Mouse (Mus musculus): Measurements from ENCODE around the gene Olfr631. TPM values are rescaled to one million over a fixed set of nuclear protein-coding genes. Genes with fewer than 3 reads are reported as not detected.

The Olfr631 gene
- total RNA-seq (2014; rRNA removed) (not detected in 2 replicates), polyA plus RNA-seq (2015; fragmentation: Nextera tagmentation; extraction: Ambion mirVana) (not detected in 2 replicates)

- no peak for ATAC-seq
Observed at GRCm38 (mm10) chr7:103928525-103928924, at the start of gene Olfr631. Gene Olfr631 (plus strand): TSS chr7:103928825.

GRCm38 (mm10) chr7:103886152-103886551 is 42.5 kb upstream of the Olfr631 start, which contains the start of gene Olfr66:
Gene Olfr66 (minus strand): TSS chr7:103886252.
- no peak for ATAC-seq

More at GRCm38 (mm10) chr7:103928525-103928924, at the start of gene Olfr631:
- H3K9me3 ChIP-seq (ENCODE audit: low read length), result no peaks in the 10 kb centered on the region
- H3K36me3 ChIP-seq (ENCODE audit: insufficient read depth), result no peaks in the 10 kb centered on the region
- H3K4me2 ChIP-seq (ENCODE audit: low read depth), result no peak within 1 kb of the TSS
- no peaks in the 10 kb centered on the region for H3K4me1 ChIP-seq (ENCODE audit: insufficient read depth)
- TF ChIP-seq CTCF (IDR thresholded peaks at IDR 0.05; ENCODE audit: low read depth), result no peak
- DNase-seq, result no peak
- H3K27me3 ChIP-seq (ENCODE audit: insufficient read depth, low read length), result no peaks in the 10 kb centered on the region
- H3K4me3 ChIP-seq (ENCODE audit: low read depth, low read length), result no peak within 1 kb of the TSS
- no peak within 1 kb of the TSS for H3K27ac ChIP-seq (ENCODE audit: low read depth, low read length)
- H3K9ac ChIP-seq, result no peak within 1 kb of the TSS

GRCm38 (mm10) chr7:103894385-103894784 is 34.2 kb upstream of the Olfr631 start, which contains the start of gene Olfr64:
Gene Olfr64 (minus strand): TSS chr7:103894485.
- no peaks in the 10 kb centered on the region for H3K27me3 ChIP-seq (ENCODE audit: insufficient read depth, low read length)
- H3K9ac ChIP-seq, result no peak within 1 kb of the TSS
- DNase-seq (no peak), ATAC-seq (no peak)
- no peak within 1 kb of the TSS for H3K27ac ChIP-seq (ENCODE audit: low read depth, low read length)
- no peak within 1 kb of the TSS for H3K4me3 ChIP-seq (ENCODE audit: low read depth, low read length)
- WGBS, result 80% methylated on average over 1 of the region's 1 CpGs
- no peaks in the 10 kb centered on the region for H3K4me1 ChIP-seq (ENCODE audit: insufficient read depth)
- no peak for TF ChIP-seq CTCF (IDR thresholded peaks at IDR 0.05; ENCODE audit: low read depth)
- no peaks in the 10 kb centered on the region for H3K9me3 ChIP-seq (ENCODE audit: low read length)
- H3K4me2 ChIP-seq (ENCODE audit: low read depth), result no peak within 1 kb of the TSS
- no peaks in the 10 kb centered on the region for H3K36me3 ChIP-seq (ENCODE audit: insufficient read depth)

More at GRCm38 (mm10) chr7:103886152-103886551, 42.5 kb upstream of the Olfr631 start, which contains the start of gene Olfr66:
- H3K36me3 ChIP-seq (ENCODE audit: insufficient read depth), result no peaks in the 10 kb centered on the region
- H3K9me3 ChIP-seq (ENCODE audit: low read length), result no peaks in the 10 kb centered on the region
- H3K9ac ChIP-seq, result no peak within 1 kb of the TSS
- no peaks in the 10 kb centered on the region for H3K27me3 ChIP-seq (ENCODE audit: insufficient read depth, low read length)
- no peak for DNase-seq
- TF ChIP-seq CTCF (IDR thresholded peaks at IDR 0.05; ENCODE audit: low read depth), result no peak
- H3K4me2 ChIP-seq (ENCODE audit: low read depth), result no peak within 1 kb of the TSS
- no peak within 1 kb of the TSS for H3K4me3 ChIP-seq (ENCODE audit: low read depth, low read length)
- no peaks in the 10 kb centered on the region for H3K4me1 ChIP-seq (ENCODE audit: insufficient read depth)
- no peak within 1 kb of the TSS for H3K27ac ChIP-seq (ENCODE audit: low read depth, low read length)

- no peak for ATAC-seq
- no peak within 1 kb of the TSS for H3K4me2 ChIP-seq (ENCODE audit: low read depth)
- no peak within 1 kb of the TSS for H3K4me3 ChIP-seq (ENCODE audit: low read depth, low read length)
- 76% methylated on average over 2 of the region's 2 CpGs for WGBS
- no peaks in the 10 kb centered on the region for H3K36me3 ChIP-seq (ENCODE audit: insufficient read depth)
- no peaks in the 10 kb centered on the region for H3K9me3 ChIP-seq (ENCODE audit: low read length)
- H3K27me3 ChIP-seq (ENCODE audit: insufficient read depth, low read length), result no peaks in the 10 kb centered on the region
- H3K27ac ChIP-seq (ENCODE audit: low read depth, low read length), result no peak within 1 kb of the TSS
- DNase-seq, result no peak
- TF ChIP-seq CTCF (IDR thresholded peaks at IDR 0.05; ENCODE audit: low read depth), result no peak
- H3K4me1 ChIP-seq (ENCODE audit: insufficient read depth), result no peaks in the 10 kb centered on the region
- no peak within 1 kb of the TSS for H3K9ac ChIP-seq
Observed at GRCm38 (mm10) chr7:103903187-103903586, 25.4 kb upstream of the Olfr631 start, which contains the start of gene Olfr65. Gene Olfr65 (plus strand): TSS chr7:103903487.

GRCm38 (mm10) chr7:103910047-103910446 is 18.6 kb upstream of the Olfr631 start:
- TF ChIP-seq CTCF (IDR thresholded peaks at IDR 0.05; ENCODE audit: low read depth), result no peak
- H3K27me3 ChIP-seq (ENCODE audit: insufficient read depth, low read length), result no peaks in the 10 kb centered on the region
- 55% methylated on average over 3 of the region's 3 CpGs for WGBS
- no peak overlapping the region for H3K4me3 ChIP-seq (ENCODE audit: low read depth, low read length)
- no peaks in the 10 kb centered on the region for H3K36me3 ChIP-seq (ENCODE audit: insufficient read depth)
- no peak overlapping the region for H3K9ac ChIP-seq
- ATAC-seq, result no peak
- H3K4me2 ChIP-seq (ENCODE audit: low read depth), result no peak overlapping the region
- DNase-seq, result no peak
- H3K4me1 ChIP-seq (ENCODE audit: insufficient read depth), result no peaks in the 10 kb centered on the region
- no peak overlapping the region for H3K27ac ChIP-seq (ENCODE audit: low read depth, low read length)
- H3K9me3 ChIP-seq (ENCODE audit: low read length), result no peaks in the 10 kb centered on the region

- H3K27me3 ChIP-seq (ENCODE audit: insufficient read depth, low read length), result no peaks in the 10 kb centered on the region
- no peak overlapping the region for H3K27ac ChIP-seq (ENCODE audit: low read depth, low read length)
- H3K36me3 ChIP-seq (ENCODE audit: insufficient read depth), result no peaks in the 10 kb centered on the region
- no peaks in the 10 kb centered on the region for H3K9me3 ChIP-seq (ENCODE audit: low read length)
- peak; percentile 14; the same call in 1 of the 2 replicates for TF ChIP-seq CTCF (IDR thresholded peaks at IDR 0.05; ENCODE audit: low read depth)
- DNase-seq (no peak), ATAC-seq (no peak)
- H3K9ac ChIP-seq, result no peak overlapping the region
- no peak overlapping the region for H3K4me3 ChIP-seq (ENCODE audit: low read depth, low read length)
- H3K4me2 ChIP-seq (ENCODE audit: low read depth), result no peak overlapping the region
- WGBS, result 50% methylated on average over 8 of the region's 8 CpGs
- H3K4me1 ChIP-seq (ENCODE audit: insufficient read depth), result no peaks in the 10 kb centered on the region
Observed at GRCm38 (mm10) chr7:103912969-103913511, 15.6 kb upstream of the Olfr631 start.

GRCm38 (mm10) chr7:103915338-103915737 is 13.3 kb upstream of the Olfr631 start:
- no peaks in the 10 kb centered on the region for H3K27me3 ChIP-seq (ENCODE audit: insufficient read depth, low read length)
- H3K9ac ChIP-seq, result no peak overlapping the region
- no peak for TF ChIP-seq CTCF (IDR thresholded peaks at IDR 0.05; ENCODE audit: low read depth)
- H3K36me3 ChIP-seq (ENCODE audit: insufficient read depth), result no peaks in the 10 kb centered on the region
- no peak overlapping the region for H3K4me3 ChIP-seq (ENCODE audit: low read depth, low read length)
- no peaks in the 10 kb centered on the region for H3K4me1 ChIP-seq (ENCODE audit: insufficient read depth)
- no peak for ATAC-seq
- no peak for DNase-seq
- no peak overlapping the region for H3K27ac ChIP-seq (ENCODE audit: low read depth, low read length)
- no peak overlapping the region for H3K4me2 ChIP-seq (ENCODE audit: low read depth)
- H3K9me3 ChIP-seq (ENCODE audit: low read length), result no peaks in the 10 kb centered on the region
